Mouse (Mus musculus): ENCODE measurements at regions not wholly inside any gene's neighbourhood (a gene's known extent, or its start where the extent isn't known, plus 50 kb on each side); places are given as distances from the start of the nearest gene placed in this dataset.
A peak's percentile ranks its signal among the peaks of the same experiment; 100 is the strongest.

DNA sequence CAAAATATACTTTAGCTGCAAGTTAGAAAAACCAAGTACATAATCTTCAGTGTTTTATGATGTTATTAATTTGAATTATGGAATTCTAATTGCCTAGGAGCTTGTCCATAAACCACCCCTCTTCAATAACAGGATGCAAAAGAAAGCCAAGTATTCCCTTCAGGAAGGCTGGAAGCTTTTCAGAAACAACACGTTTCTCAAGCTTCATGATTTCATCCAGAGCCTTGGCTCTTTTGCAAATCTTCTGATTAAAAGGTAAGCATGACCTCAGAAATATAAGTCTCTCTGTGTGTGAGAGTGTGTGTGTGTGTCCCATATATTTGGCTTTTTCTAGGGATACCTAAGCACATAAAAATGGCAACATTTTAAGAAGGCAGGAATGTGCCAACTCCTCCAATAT is 570.0 kb downstream of the Gm11232 start:
- 46% methylated on average over 1 of the region's 1 CpGs for WGBS
- Histone ChIP-seq H3K27me3 (replicated peaks) (no peaks in the 10 kb centered on the region), H3K27ac (replicated peaks) (no peak overlapping the region), H3K4me1 (no peaks in the 10 kb centered on the region), H3K4me2 (no peak overlapping the region), H3K9me3 (replicated peaks) (no peaks in the 10 kb centered on the region), H3K4me3 (replicated peaks) (no peak overlapping the region), H3K9ac (replicated peaks) (no peak overlapping the region), H3K36me3 (no peaks in the 10 kb centered on the region)
- no peak for ATAC-seq (ENCODE audit: low FRiP score)

GRCm38 (mm10) chr4:71177661-71178060 is 580.1 kb downstream of the Gm11232 start:
- 61% methylated on average over 2 of the region's 2 CpGs for WGBS
- Histone ChIP-seq H3K9ac (replicated peaks) (no peak overlapping the region), H3K4me2 (no peak overlapping the region), H3K36me3 (no peaks in the 10 kb centered on the region), H3K27me3 (replicated peaks) (no peaks in the 10 kb centered on the region), H3K4me1 (no peaks in the 10 kb centered on the region), H3K4me3 (replicated peaks) (no peak overlapping the region), H3K27ac (replicated peaks) (no peak overlapping the region), H3K9me3 (replicated peaks) (no peaks in the 10 kb centered on the region)
- no peak for ATAC-seq (ENCODE audit: low FRiP score)

DNA sequence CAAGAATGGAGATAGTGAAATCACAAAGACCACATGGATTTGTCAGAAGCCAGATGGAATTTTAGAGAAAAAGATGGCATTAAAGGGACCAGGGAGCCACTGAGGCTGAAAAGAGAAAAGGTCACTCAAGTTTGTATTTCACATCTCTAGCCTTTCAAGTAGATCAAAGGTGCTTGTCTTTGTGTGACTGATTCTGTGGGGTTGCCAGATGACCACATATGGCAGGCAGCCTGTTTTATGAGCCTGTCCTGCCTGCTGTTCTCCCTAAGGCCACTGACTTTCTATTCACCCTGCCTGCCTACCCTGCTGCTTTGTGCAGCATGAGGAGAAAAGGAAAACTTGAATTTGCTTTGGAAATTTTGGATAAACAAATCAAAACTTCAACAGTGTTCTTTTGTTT is 592.0 kb downstream of the Gm11232 start:
- no peak for ATAC-seq (ENCODE audit: low FRiP score)

DNA sequence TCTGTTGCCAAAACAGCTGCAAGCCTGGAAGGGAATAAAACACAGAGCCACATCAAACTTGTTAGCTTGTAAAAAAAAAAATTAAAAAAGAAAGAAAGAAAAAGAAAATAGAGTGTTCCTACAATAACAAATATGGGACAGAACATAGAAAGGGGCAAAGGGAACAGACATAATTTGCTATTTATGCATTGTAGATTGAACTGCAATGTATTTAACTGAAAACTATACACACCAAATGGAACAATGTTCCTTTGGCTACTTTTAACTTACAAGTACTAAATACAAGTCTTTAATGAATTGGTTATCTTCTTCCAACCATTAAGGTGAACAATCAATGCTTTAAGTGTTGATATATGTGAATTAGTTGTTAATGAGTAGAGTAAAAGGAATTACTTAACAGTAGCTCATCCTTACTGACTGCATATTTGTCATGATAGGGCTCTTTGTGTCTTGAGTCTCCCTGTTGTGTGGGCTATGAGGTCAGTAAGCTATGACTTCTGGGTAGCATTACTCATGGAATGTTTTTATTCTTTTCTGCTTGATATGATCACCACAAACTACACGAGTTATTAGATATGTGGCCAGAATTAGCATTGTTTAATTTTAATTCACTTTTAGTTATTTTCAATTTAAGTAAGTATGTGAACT is 597.0 kb upstream of the Megf9 start:
- H3K4me2 ChIP-seq: no peak overlapping the region
- H3K9me3 ChIP-seq (replicated peaks): no peaks in the 10 kb centered on the region
- WGBS: 48% methylated on average over 1 of the region's 1 CpGs
- no peak for ATAC-seq (ENCODE audit: low FRiP score)
- 0 out of 2 replicates have a peak, but pooled peaks cover 3% of the 10 kb centered on the region for H3K4me1 ChIP-seq
- H3K36me3 ChIP-seq: no peaks in the 10 kb centered on the region
- H3K4me3 ChIP-seq (replicated peaks): no peak overlapping the region
- H3K9ac ChIP-seq (replicated peaks): no peak overlapping the region
- no peak overlapping the region for H3K27ac ChIP-seq (replicated peaks)
- no peaks in the 10 kb centered on the region for H3K27me3 ChIP-seq (replicated peaks)

More for the DNA sequence above, 592.0 kb downstream of the Gm11232 start:
- Histone ChIP-seq H3K4me2 (no peak overlapping the region), H3K9ac (replicated peaks) (no peak overlapping the region), H3K4me1 (no peaks in the 10 kb centered on the region), H3K27ac (replicated peaks) (no peak overlapping the region), H3K27me3 (replicated peaks) (no peaks in the 10 kb centered on the region), H3K36me3 (no peaks in the 10 kb centered on the region), H3K9me3 (replicated peaks) (no peaks in the 10 kb centered on the region), H3K4me3 (replicated peaks) (no peak overlapping the region)

GRCm38 (mm10) chr4:71130946-71131669 is 596.3 kb upstream of the Megf9 start:
- 24% methylated on average over 7 of the region's 7 CpGs for WGBS
- H3K27me3 ChIP-seq (replicated peaks): no peaks in the 10 kb centered on the region
- H3K9me3 ChIP-seq (replicated peaks): no peaks in the 10 kb centered on the region
- H3K27ac ChIP-seq (replicated peaks): no peak overlapping the region
- 0 out of 2 replicates have a peak, but pooled peaks cover 3% of the 10 kb centered on the region for H3K4me1 ChIP-seq
- ATAC-seq (ENCODE audit: low FRiP score): peak; percentile 45; the same call in 1 of the 2 replicates
- H3K4me3 ChIP-seq (replicated peaks): no peak overlapping the region
- no peak overlapping the region for H3K9ac ChIP-seq (replicated peaks)
- H3K36me3 ChIP-seq: no peaks in the 10 kb centered on the region
- no peak overlapping the region for H3K4me2 ChIP-seq

- Histone ChIP-seq H3K9ac (replicated peaks) (no peak overlapping the region), H3K9me3 (replicated peaks) (no peaks in the 10 kb centered on the region), H3K36me3 (no peaks in the 10 kb centered on the region), H3K4me1 (0 out of 2 replicates have a peak, but pooled peaks cover 3% of the 10 kb centered on the region), H3K4me3 (replicated peaks) (no peak overlapping the region), H3K4me2 (no peak overlapping the region), H3K27me3 (replicated peaks) (no peaks in the 10 kb centered on the region), H3K27ac (replicated peaks) (no peak overlapping the region)
- 53% methylated on average over 1 of the region's 1 CpGs for WGBS
- ATAC-seq (ENCODE audit: low FRiP score): no peak
These were observed 594.5 kb upstream of the Megf9 start for GRCm38 (mm10) chr4:71129306-71129705.

All from neural tube, embryonic 15.5 days (tissue).